Mouse (Mus musculus) liver, adult 2 months (tissue): Measurements from ENCODE around the gene Acer2.

Experiments
- CTCF ChIP-seq: fragments of 200-500 bp; IDR thresholded peaks from 2 replicates; pipeline ENCODE4 v1.5.1; 2011; ENCODE audit warnings: low read depth, low read length, control low read depth
- POLR2A ChIP-seq: fragments of 200-500 bp; IDR thresholded peaks from 2 replicates; pipeline ENCODE4 v1.6.1; 2011; ENCODE audit warnings: low read length, control low read depth; ENCODE audit not compliant: insufficient read depth; ENCODE audit errors: extremely low read depth

DNA sequence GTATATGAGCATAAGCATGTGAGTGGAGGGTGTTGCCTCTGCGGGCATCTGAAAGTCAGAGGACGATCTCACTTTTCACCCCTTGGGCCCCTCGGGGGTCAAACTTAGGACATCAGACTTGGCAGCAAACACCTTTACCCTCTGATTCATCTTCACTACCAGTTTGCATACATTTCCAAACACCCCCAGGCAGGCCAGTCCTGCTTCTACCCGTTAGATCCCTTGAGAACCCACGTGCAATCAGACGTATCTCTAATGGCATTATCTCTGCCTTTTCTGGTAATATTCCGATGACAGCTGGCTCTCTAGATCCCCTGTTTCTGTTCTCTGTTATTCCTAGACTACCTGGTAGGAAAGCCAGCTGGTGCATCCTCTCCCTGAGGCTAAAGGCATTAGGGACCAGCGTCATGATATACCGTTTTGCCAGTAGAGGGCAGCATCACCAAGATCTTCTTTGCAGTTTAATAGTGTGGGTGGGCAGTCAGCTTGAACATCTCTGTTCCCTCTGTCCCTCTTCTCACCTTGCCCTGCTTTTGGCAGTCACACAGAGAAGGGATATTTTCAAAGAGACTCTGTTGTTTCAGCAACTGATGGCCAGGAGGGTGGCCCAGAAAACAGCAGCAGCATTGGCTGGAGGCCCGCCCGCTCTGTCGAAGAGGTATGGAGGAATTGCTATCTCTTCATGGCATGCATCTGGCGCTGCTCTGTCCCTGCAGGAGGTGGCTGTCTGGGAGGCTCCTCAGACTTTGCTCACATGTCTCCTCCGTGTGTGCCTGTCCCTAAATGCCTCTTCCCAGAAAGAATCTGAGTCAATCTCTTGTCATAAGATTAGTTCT lies 83.6 kb downstream of the Acer2 start:
- TF ChIP-seq CTCF (peak; percentile 34; the same call in 1 of the 2 replicates), POLR2A (no peak)
